ENCODE assay signal across 19 mouse cellular contexts in the genomic region with DNA sequence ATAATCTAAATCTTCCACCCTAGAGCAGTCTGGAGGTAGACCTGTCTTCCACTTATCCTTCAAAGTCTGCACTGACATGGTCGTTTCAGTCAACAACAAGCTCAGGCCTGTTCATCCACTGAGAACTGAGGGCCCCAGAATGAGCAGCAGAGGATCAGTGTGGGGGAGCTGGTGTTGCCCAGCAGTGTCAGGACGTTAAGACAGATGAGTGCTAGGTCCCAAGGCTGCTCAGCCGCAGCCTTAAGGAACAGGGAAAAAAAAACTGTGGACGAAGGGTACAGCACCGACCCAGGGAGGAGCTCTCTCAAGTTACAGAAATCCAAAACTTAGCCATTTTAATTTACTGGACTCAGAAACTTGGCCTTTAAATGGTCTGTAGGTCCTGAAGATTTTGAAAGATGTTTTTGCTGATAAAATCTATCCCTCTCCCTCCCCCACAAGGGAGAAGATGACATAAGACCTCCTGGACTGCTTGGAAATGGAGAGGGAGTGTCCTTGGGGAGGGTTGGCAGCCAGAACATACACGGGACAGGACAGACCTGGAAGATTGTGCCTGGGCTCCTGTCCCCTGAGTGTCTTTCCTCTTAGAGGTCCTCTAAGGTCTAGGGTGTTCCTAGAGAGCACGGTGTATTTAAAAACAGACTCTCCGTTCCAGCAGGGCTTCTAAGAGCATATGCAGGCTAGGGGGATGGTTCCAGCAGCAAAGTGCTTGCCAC.
DNase-seq lines count a peak whose midpoint lies in the region; ATAC-seq lines count a peak whose summit lies in the region.
"Had no signal": no experiment of that assay in that cellular context is flagged by ENCODE, and none has a peak within 500 bp of the region (broad histone marks: within the 10 kb centered on the region; RNA-seq: fewer than 3 reads in every experiment).

No protein-coding gene starts in this region.

- H3K4me1 ChIP-seq in heart, embryonic 12.5 days (replicated peaks) = peaks cover 20% of the 10 kb centered on the region
- H3K4me1 ChIP-seq in hindbrain, embryonic 14.5 days (replicated peaks; ENCODE audit: control insufficient read depth, insufficient read depth, low read length) = no peaks in the 10 kb centered on the region
- H3K4me1 ChIP-seq: embryonic facial prominence, embryonic 12.5 days; hindbrain, embryonic 12.5 days; midbrain, embryonic 12.5 days had no signal

- WGBS in heart, embryonic 12.5 days = 66% methylated on average over 8 of the region's 8 CpGs
- 79% methylated on average over 8 of the region's 8 CpGs for WGBS in hindbrain, embryonic 14.5 days

- no peak overlapping the region for H3K27ac ChIP-seq in heart, embryonic 12.5 days (ENCODE audit: poor library complexity, severe bottlenecking)
- no peak overlapping the region for H3K27ac ChIP-seq in hindbrain, embryonic 14.5 days
- H3K27ac ChIP-seq: embryonic facial prominence, embryonic 12.5 days; hindbrain, embryonic 12.5 days; midbrain, embryonic 12.5 days had no signal

- H3K9me3 ChIP-seq in heart, embryonic 12.5 days (replicated peaks) = no peaks in the 10 kb centered on the region
- no peaks in the 10 kb centered on the region for H3K9me3 ChIP-seq in hindbrain, embryonic 14.5 days (ENCODE audit: control insufficient read depth, low read length)
- H3K9me3 ChIP-seq: embryonic facial prominence, embryonic 12.5 days; hindbrain, embryonic 12.5 days; midbrain, embryonic 12.5 days had no signal

- H3K27me3 ChIP-seq in heart, embryonic 12.5 days (replicated peaks) = no peaks in the 10 kb centered on the region
- H3K27me3 ChIP-seq in hindbrain, embryonic 14.5 days (ENCODE audit: control insufficient read depth, insufficient read depth, low read length) = no peaks in the 10 kb centered on the region
- H3K27me3 ChIP-seq: embryonic facial prominence, embryonic 12.5 days; hindbrain, embryonic 12.5 days; midbrain, embryonic 12.5 days had no signal

- DNase-seq in gastrocnemius, adult 18-20 months (ENCODE audit: low spot score) = peak; percentile 48
- no peak for DNase-seq in gastrocnemius, postnatal 10 days
- DNase-seq in heart, adult 9 months (ENCODE audit: low spot score in 2 of 2) = peak; percentile 44 to 48
- peak; percentile 61 for DNase-seq in adrenal gland, adult 2 months
- DNase-seq in gastrocnemius, postnatal 25 days = peak; percentile 65
- no peak for DNase-seq in hindbrain, embryonic 14.5 days (ENCODE audit: low spot score)
- DNase-seq: cerebellum, adult 9-11 months; kidney, adult 8-10 months; liver; right cerebral cortex, postnatal 4 days had no signal

- H3K4me2 ChIP-seq in heart, embryonic 12.5 days = no peak overlapping the region
- H3K4me2 ChIP-seq in hindbrain, embryonic 14.5 days (replicated peaks) = no peak overlapping the region
- H3K4me2 ChIP-seq: embryonic facial prominence, embryonic 12.5 days; hindbrain, embryonic 12.5 days; midbrain, embryonic 12.5 days had no signal

- H3K4me3 ChIP-seq in heart, embryonic 12.5 days = no peak overlapping the region
- H3K4me3 ChIP-seq in hindbrain, embryonic 14.5 days (replicated peaks; ENCODE audit: low read length) = no peak overlapping the region
- H3K4me3 ChIP-seq: embryonic facial prominence, embryonic 12.5 days; erythroblast, embryonic 14.5 days; hindbrain, embryonic 12.5 days; midbrain, embryonic 12.5 days had no signal

- ATAC-seq in heart, embryonic 12.5 days (ENCODE audit: insufficient number of reproducible peaks, low FRiP score) = no peak
- no peak for ATAC-seq in hindbrain, embryonic 14.5 days (ENCODE audit: low FRiP score)
- ATAC-seq: activated CD4-positive, CD25-positive, alpha-beta regulatory T cell, adult 4 months; CD4-positive, CD25-positive, alpha-beta regulatory T cell, adult 4 months; forebrain, embryonic 14.5 days; lung, postnatal 0 days had no signal

- peaks cover 18% of the 10 kb centered on the region; the same call in 1 of the 2 replicates for H3K36me3 ChIP-seq in heart, embryonic 12.5 days
- no peaks in the 10 kb centered on the region for H3K36me3 ChIP-seq in hindbrain, embryonic 14.5 days (replicated peaks; ENCODE audit: control insufficient read depth, insufficient read depth)

- no peak overlapping the region for H3K9ac ChIP-seq in heart, embryonic 12.5 days
- no peak overlapping the region for H3K9ac ChIP-seq in hindbrain, embryonic 14.5 days
- H3K9ac ChIP-seq: embryonic facial prominence, embryonic 12.5 days; hindbrain, embryonic 12.5 days; midbrain, embryonic 12.5 days had no signal

Comparison
In these comparisons a context has a peak if more than half of its experiments do, and no peak if none do; other contexts are left out.
1. DNase-seq: peak in gastrocnemius, adult 18-20 months (single experiment), heart, adult 9 months (2 of 2), adrenal gland, adult 2 months (single experiment) and gastrocnemius, postnatal 25 days (single experiment); none in gastrocnemius, postnatal 10 days (single experiment) and hindbrain, embryonic 14.5 days (single experiment).